Mouse (Mus musculus): Measurements from ENCODE around the gene Brd2. TPM values are rescaled to one million over a fixed set of nuclear protein-coding genes. Genes with fewer than 3 reads are reported as not detected.
A peak's percentile ranks its signal among the peaks of the same experiment; 100 is the strongest.

Brd2 gene
- polyA plus RNA-seq (2012; ENCODE audit: insufficient read depth, insufficient read length, low replicate concordance, missing spikeins): 233 TPM in 1 of 2 replicates, not detected in the other

- under 1% methylated on average over 75 of the region's 75 CpGs for WGBS
- peak within 1 kb of the TSS; percentile 74 for H3K4me3 ChIP-seq (ENCODE audit: insufficient read depth, low read depth, low read length)
- peak; percentile 53 for TF ChIP-seq POLR2A (IDR thresholded peaks at IDR 0.05; ENCODE audit: insufficient read depth, low read depth, low read length)
- TF ChIP-seq CTCF (IDR thresholded peaks at IDR 0.05; ENCODE audit: insufficient read depth, low read depth, low read length): peak; percentile 37; the same call in 1 of the 2 replicates
- H3K27ac ChIP-seq (ENCODE audit: insufficient read depth, low read depth, low read length): peak within 1 kb of the TSS; percentile 99
- peaks cover 5% of the 10 kb centered on the region for H3K4me1 ChIP-seq (ENCODE audit: control insufficient read depth, insufficient read depth, low read length)
These were observed at the start of gene Brd2 for GRCm38 (mm10) chr17:34122188-34122984. Brd2 (minus strand) TSS chr17:34122634.

GRCm38 (mm10) chr17:34170877-34171498 lies 48.6 kb upstream of the Brd2 start:
- 35% methylated on average over 13 of the region's 13 CpGs for WGBS
- Histone ChIP-seq H3K4me1 (ENCODE audit: control insufficient read depth, insufficient read depth, low read length) (no peaks in the 10 kb centered on the region), H3K27ac (ENCODE audit: insufficient read depth, low read depth, low read length) (no peak overlapping the region), H3K4me3 (ENCODE audit: insufficient read depth, low read depth, low read length) (no peak overlapping the region)
- TF ChIP-seq POLR2A (IDR thresholded peaks at IDR 0.05; ENCODE audit: insufficient read depth, low read depth, low read length): no peak
- TF ChIP-seq CTCF (IDR thresholded peaks at IDR 0.05; ENCODE audit: insufficient read depth, low read depth, low read length): no peak

GRCm38 (mm10) chr17:34170487-34170876 lies 48.0 kb upstream of the Brd2 start:
- Histone ChIP-seq H3K27ac (ENCODE audit: insufficient read depth, low read depth, low read length) (no peak overlapping the region), H3K4me3 (ENCODE audit: insufficient read depth, low read depth, low read length) (no peak overlapping the region), H3K4me1 (ENCODE audit: control insufficient read depth, insufficient read depth, low read length) (no peaks in the 10 kb centered on the region)
- TF ChIP-seq POLR2A (IDR thresholded peaks at IDR 0.05; ENCODE audit: insufficient read depth, low read depth, low read length) (no peak), CTCF (IDR thresholded peaks at IDR 0.05; ENCODE audit: insufficient read depth, low read depth, low read length) (no peak)
- WGBS: 26% methylated on average over 4 of the region's 4 CpGs

GRCm38 (mm10) chr17:34169279-34169678 lies 46.8 kb upstream of the Brd2 start:
- Histone ChIP-seq H3K4me3 (ENCODE audit: insufficient read depth, low read depth, low read length) (no peak overlapping the region), H3K4me1 (ENCODE audit: control insufficient read depth, insufficient read depth, low read length) (no peaks in the 10 kb centered on the region), H3K27ac (ENCODE audit: insufficient read depth, low read depth, low read length) (no peak overlapping the region)
- 0% methylated on average over 2 of the region's 2 CpGs for WGBS
- TF ChIP-seq CTCF (IDR thresholded peaks at IDR 0.05; ENCODE audit: insufficient read depth, low read depth, low read length) (no peak), POLR2A (IDR thresholded peaks at IDR 0.05; ENCODE audit: insufficient read depth, low read depth, low read length) (no peak)

- TF ChIP-seq POLR2A (IDR thresholded peaks at IDR 0.05; ENCODE audit: insufficient read depth, low read depth, low read length): no peak
- no peak for TF ChIP-seq CTCF (IDR thresholded peaks at IDR 0.05; ENCODE audit: insufficient read depth, low read depth, low read length)
- Histone ChIP-seq H3K4me3 (ENCODE audit: insufficient read depth, low read depth, low read length) (no peak overlapping the region), H3K27ac (ENCODE audit: insufficient read depth, low read depth, low read length) (no peak overlapping the region), H3K4me1 (ENCODE audit: control insufficient read depth, insufficient read depth, low read length) (no peaks in the 10 kb centered on the region)
- 85% methylated on average over 6 of the region's 6 CpGs for WGBS
These were observed 42.7 kb upstream of the Brd2 start for GRCm38 (mm10) chr17:34165033-34165730.

GRCm38 (mm10) chr17:34164202-34164895 lies 41.9 kb upstream of the Brd2 start:
- TF ChIP-seq CTCF (IDR thresholded peaks at IDR 0.05; ENCODE audit: insufficient read depth, low read depth, low read length) (no peak), POLR2A (IDR thresholded peaks at IDR 0.05; ENCODE audit: insufficient read depth, low read depth, low read length) (no peak)
- Histone ChIP-seq H3K4me3 (ENCODE audit: insufficient read depth, low read depth, low read length) (no peak overlapping the region), H3K27ac (ENCODE audit: insufficient read depth, low read depth, low read length) (no peak overlapping the region), H3K4me1 (ENCODE audit: control insufficient read depth, insufficient read depth, low read length) (no peaks in the 10 kb centered on the region)
- 44% methylated on average over 9 of the region's 9 CpGs for WGBS

- WGBS: 50% methylated on average over 5 of the region's 5 CpGs
- H3K4me1 ChIP-seq (ENCODE audit: control insufficient read depth, insufficient read depth, low read length): no peaks in the 10 kb centered on the region
- H3K27ac ChIP-seq (ENCODE audit: insufficient read depth, low read depth, low read length): no peak overlapping the region
- H3K4me3 ChIP-seq (ENCODE audit: insufficient read depth, low read depth, low read length): no peak overlapping the region
- TF ChIP-seq POLR2A (IDR thresholded peaks at IDR 0.05; ENCODE audit: insufficient read depth, low read depth, low read length) (no peak), CTCF (IDR thresholded peaks at IDR 0.05; ENCODE audit: insufficient read depth, low read depth, low read length) (no peak)
These were observed 33.1 kb upstream of the Brd2 start for GRCm38 (mm10) chr17:34155534-34155933.

GRCm38 (mm10) chr17:34152923-34153322 lies 30.5 kb upstream of the Brd2 start, which contains the start of gene H2-DMb1:
H2-DMb1 (plus strand) TSS chr17:34153072.
- Histone ChIP-seq H3K27ac (ENCODE audit: insufficient read depth, low read depth, low read length) (no peak within 1 kb of the TSS), H3K4me1 (ENCODE audit: control insufficient read depth, insufficient read depth, low read length) (no peaks in the 10 kb centered on the region), H3K4me3 (ENCODE audit: insufficient read depth, low read depth, low read length) (no peak within 1 kb of the TSS)
- TF ChIP-seq POLR2A (IDR thresholded peaks at IDR 0.05; ENCODE audit: insufficient read depth, low read depth, low read length): no peak
- TF ChIP-seq CTCF (IDR thresholded peaks at IDR 0.05; ENCODE audit: insufficient read depth, low read depth, low read length): no peak
- WGBS: 57% methylated on average over 4 of the region's 4 CpGs

Measured in olfactory bulb, adult 2 months (tissue).